Mouse (Mus musculus) heart, embryonic 14.5 days (tissue): ENCODE data around the gene Hist1h2ai. TPM values are rescaled to one million over a fixed set of nuclear protein-coding genes. Genes with fewer than 3 reads are reported as not detected.
A peak's percentile ranks its signal among the peaks of the same experiment; 100 is the strongest.
"Not testable (repeated sequence)": the region's sequence is repeated elsewhere in the genome, so short reads cannot be mapped to it uniquely, and the experiment has no call there.

Experiments
- ATAC-seq: fragments of 200-750 bp; cut with Nextera tagmentation; 2 replicates; pipeline ENCODE4 v1.8.0; 2017; ENCODE audit warnings: low read depth, moderate TSS enrichment; ENCODE audit not compliant: insufficient number of reproducible peaks, insufficient read depth, low FRiP score
- H3K27ac ChIP-seq, 2 experiments: fragments of 200-500 bp in 1 of 2; fragments of 300-500 bp in 1 of 2; sonication (generic) in 1 of 2; replicated peaks in 1 of 2; 2 replicates each; pipeline ENCODE4 v1.5.1; 2012 to 2014; ENCODE audit warnings: low read depth in 2 of 2, low read length in 2 of 2, control low read depth in 1 of 2, mild to moderate bottlenecking in 1 of 2, mixed read lengths in 1 of 2; ENCODE audit not compliant: control insufficient read depth in 1 of 2, insufficient read depth in 1 of 2
- H3K27me3 ChIP-seq: fragments of 300-500 bp; sonication (generic); 2 replicates; pipeline ENCODE4 v1.6.1; 2014; ENCODE audit warnings: mild to moderate bottlenecking, low read length, control low read depth; ENCODE audit not compliant: control insufficient read depth, insufficient read depth
- H3K36me3 ChIP-seq: fragments of 300-500 bp; sonication (generic); 2 replicates; pipeline ENCODE4 v1.6.1; 2014; ENCODE audit warnings: mild to moderate bottlenecking, control low read depth, low read length, mixed read lengths; ENCODE audit not compliant: control insufficient read depth, insufficient read depth
- H3K4me1 ChIP-seq, 2 experiments: fragments of 200-500 bp in 1 of 2; fragments of 300-500 bp in 1 of 2; sonication (generic) in 1 of 2; 2 replicates each; pipeline ENCODE4 v1.6.1; 2012 to 2014; ENCODE audit warnings: low read length in 2 of 2, control low read depth in 1 of 2, mixed read lengths in 1 of 2; ENCODE audit not compliant: control insufficient read depth in 2 of 2, insufficient read depth in 2 of 2
- H3K4me2 ChIP-seq: fragments of 300-500 bp; sonication (generic); 2 replicates; pipeline ENCODE4 v1.6.1; 2014; ENCODE audit warnings: mild to moderate bottlenecking, low read length
- H3K4me3 ChIP-seq, 2 experiments: fragments of 200-500 bp in 1 of 2; fragments of 300-500 bp in 1 of 2; sonication (generic) in 1 of 2; 2 replicates each; pipeline ENCODE4 v1.5.1; 2012 to 2014; ENCODE audit warnings: low read length in 2 of 2, mild to moderate bottlenecking in 2 of 2, control low read depth in 1 of 2, low read depth in 1 of 2, moderate library complexity in 1 of 2; ENCODE audit not compliant: control insufficient read depth in 1 of 2, insufficient read depth in 1 of 2
- H3K9ac ChIP-seq: fragments of 300-500 bp; sonication (generic); 2 replicates; pipeline ENCODE4 v1.6.1; 2014; ENCODE audit warnings: mild to moderate bottlenecking, low read length
- H3K9me3 ChIP-seq: fragments of 300-500 bp; sonication (generic); 2 replicates; pipeline ENCODE4 v1.6.1; 2016; ENCODE audit warnings: low read length, control low read depth; ENCODE audit not compliant: control insufficient read depth
- WGBS: fragments of 180-500 bp; shearing (Covaris S2); extraction: QIAGEN DNeasy Blood & Tissue Kit; methylation state at CpG from one replicate; pipeline ENCODE4 v1.1.7; 2014; 5-methylcytosine and 5-hydroxymethylcytosine counted together
- polyA plus RNA-seq: library from polyadenylated mRNA; unstranded; fragments of >200 nt; fragmentation: Nextera tagmentation; extraction: Ambion mirVana; gene quantifications from 2 replicates; pipeline ENCODE4 v1.2.1, GENCODE M21; 2014

Hist1h2ai gene
- polyA plus RNA-seq, 1 experiment from 2014 or later, result 12.2 TPM

DNA sequence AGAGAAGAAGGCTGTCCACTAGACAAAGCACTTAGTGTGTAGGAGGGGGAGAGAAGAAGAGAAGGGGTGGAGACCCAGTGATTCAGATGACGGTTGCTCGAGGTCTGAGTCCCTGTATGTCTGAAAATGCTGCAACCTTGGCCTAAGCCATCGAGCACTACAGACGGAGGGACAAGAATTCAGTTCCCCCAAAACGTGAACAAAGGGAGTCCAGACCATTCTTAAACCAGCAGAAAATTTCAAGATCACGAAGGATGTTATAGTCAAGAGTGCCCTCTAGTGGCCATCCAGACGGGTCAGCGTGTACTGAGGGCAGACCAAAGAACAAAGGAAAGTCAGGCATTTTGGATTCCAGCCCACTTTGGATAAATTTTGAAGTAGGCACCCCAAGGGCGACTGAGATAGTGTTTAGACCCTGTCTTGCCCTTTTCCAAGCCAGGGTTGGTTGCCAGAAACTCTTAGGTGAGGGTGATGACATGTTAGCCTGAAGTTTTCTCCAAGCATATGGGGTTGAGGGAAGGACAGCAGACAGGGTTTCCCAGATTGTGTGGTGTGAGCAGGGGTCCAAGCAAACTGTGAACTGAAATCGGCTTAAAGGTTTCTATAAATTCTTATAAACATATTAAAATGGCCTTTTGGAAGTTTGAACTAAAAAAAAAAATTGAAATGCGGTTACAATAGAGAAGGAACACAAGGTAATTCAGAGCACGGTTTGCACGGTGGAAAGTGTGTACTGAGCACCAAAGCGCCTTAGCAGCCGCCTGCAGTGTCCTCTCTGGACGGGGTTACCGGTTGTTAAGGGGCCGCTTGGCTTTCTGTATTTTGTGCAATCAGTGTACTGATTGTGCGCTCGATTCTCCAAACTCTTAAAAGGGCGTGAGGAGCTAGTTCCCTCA, 18.0 kb downstream of the Hist1h2ai start:
- H3K27me3 ChIP-seq, result no peaks in the 10 kb centered on the region
- no peaks in the 10 kb centered on the region for H3K9me3 ChIP-seq
- H3K36me3 ChIP-seq, result no peaks in the 10 kb centered on the region
- ATAC-seq, result peak; percentile 64
- H3K9ac ChIP-seq, result peak overlapping the region; percentile 79
- under 1% methylated on average over 21 of the region's 21 CpGs for WGBS
- H3K4me1 ChIP-seq, result peaks cover 0 to 6% of the 10 kb centered on the region in 2 experiments; a peak in 1 of 4 replicates
- H3K4me2 ChIP-seq, result peak overlapping the region; percentile 73
- peak overlapping the region; percentile 80 to 92 for H3K27ac ChIP-seq
- H3K4me3 ChIP-seq, result peak overlapping the region; percentile 47 to 51

DNA sequence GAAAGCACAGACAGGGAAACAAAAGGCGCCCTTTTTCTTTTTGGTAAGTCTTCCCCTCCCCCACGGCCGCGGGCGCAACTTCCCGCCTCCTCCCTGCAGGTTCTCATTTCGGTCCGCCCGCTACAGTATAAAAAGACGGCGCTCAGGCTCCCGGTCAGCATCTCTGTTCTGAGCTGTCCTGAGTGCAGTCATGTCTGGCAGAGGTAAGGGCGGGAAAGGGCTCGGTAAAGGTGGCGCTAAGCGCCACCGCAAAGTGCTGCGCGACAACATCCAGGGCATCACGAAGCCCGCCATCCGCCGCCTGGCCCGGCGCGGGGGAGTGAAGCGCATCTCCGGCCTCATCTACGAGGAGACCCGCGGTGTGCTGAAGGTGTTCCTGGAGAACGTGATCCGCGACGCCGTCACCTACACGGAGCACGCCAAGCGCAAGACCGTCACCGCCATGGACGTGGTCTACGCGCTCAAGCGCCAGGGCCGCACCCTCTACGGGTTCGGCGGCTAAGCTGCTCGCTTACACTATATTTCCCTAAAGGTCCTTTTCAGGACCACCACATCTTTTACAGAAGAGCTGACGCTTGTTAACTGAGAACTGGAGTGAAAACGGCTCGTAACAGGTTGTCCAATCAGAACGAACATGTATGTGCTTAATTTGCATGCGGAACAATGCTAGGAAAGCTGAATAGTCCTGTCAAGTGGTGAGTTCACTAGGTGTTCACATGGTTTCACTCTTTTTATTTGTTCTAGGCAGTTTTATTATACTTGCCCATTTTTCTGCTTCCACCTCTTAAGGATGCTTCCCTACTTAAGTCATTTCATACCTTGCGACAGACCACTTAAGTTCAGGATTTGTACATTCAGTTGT, 18.9 kb downstream of the Hist1h2ai start, which contains the start of gene Hist1h4j:
Gene Hist1h4j, plus strand, starts transcription at position 159 of the 862 bp plus-strand sequence.
- peak within 1 kb of the TSS; percentile 80 to 92 for H3K27ac ChIP-seq
- not testable (repeated sequence) for H3K36me3 ChIP-seq, H3K9me3 ChIP-seq, H3K27me3 ChIP-seq, H3K4me1 ChIP-seq
- H3K4me3 ChIP-seq, result peak within 1 kb of the TSS; percentile 47 to 51
- peak within 1 kb of the TSS; percentile 73 for H3K4me2 ChIP-seq
- peak within 1 kb of the TSS; percentile 79 for H3K9ac ChIP-seq
- WGBS, result under 1% methylated on average over 38 of the region's 56 CpGs
- ATAC-seq, result peak; percentile 84

DNA sequence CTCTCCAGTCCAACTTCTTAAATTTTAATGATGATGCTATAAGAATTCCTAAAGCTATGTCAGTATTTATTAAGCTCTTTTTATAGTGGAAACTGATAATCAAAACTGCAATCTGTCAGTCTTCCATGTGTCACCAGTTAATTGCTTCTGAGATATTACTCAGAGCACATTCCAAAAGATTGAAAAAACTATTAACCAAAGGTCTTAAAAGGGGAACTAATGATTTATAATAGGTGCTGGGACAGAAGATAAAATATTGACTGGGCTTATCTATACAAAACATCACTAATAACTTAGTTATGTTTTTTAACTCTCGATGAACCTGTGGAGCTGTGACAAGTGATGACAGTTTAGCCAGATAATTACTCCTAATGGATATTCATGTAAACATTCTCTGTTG, 28.8 kb downstream of the Hist1h2ai start:
- Histone ChIP-seq H3K36me3 (no peaks in the 10 kb centered on the region), H3K4me3 (no peak overlapping the region), H3K4me2 (no peak overlapping the region), H3K4me1 (peaks cover 2 to 5% of the 10 kb centered on the region in 2 experiments; a peak in 1 of 4 replicates), H3K9me3 (no peaks in the 10 kb centered on the region), H3K27me3 (no peaks in the 10 kb centered on the region), H3K9ac (no peak overlapping the region), H3K27ac (no peak overlapping the region)
- 78% methylated on average over 1 of the region's 1 CpGs for WGBS
- ATAC-seq, result no peak

DNA sequence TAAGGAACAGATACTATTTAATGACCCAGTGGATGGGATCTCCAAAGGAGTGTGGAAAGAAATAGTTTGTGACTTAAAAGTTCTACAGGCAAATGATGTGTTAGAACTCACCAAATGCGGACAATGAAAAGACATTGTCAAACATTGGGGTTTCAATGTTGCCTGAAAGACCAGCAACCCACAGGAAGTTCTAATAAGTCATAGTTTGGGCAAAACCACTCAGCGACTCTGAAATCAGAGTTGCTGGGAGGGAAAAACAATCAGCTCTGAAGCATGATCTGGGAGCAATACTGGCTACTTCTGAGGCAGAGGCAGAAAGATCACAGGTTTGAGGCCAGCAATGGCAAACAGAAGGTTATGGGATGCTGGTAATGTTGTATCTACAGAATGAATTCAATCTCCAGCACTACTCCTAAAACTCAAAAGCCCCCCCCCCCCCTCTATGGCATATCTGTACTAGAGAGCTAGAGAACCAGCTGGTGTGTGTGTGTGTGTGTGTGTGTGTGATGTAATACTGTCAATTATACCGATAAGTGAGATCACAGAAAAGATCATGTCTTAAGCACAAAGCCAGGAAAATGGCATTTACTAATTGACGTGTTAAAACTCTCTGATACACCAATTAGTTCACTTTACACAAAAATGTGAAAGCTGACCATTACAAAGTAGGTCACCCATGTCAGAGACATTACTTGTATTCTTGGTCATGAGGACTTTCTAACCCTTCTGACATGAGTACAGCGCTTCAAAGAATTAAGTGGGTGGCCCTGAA, 33.4 kb downstream of the Hist1h2ai start:
- Histone ChIP-seq H3K4me2 (peak overlapping the region; percentile 67), H3K27me3 (no peaks in the 10 kb centered on the region), H3K27ac (peak overlapping the region; percentile 77 to 85; a peak in 3 of 4 replicates), H3K4me1 (peaks cover 2 to 25% of the 10 kb centered on the region in 2 experiments; a peak in 3 of 4 replicates), H3K9ac (peak overlapping the region; percentile 75), H3K4me3 (peak overlapping the region; percentile 47 to 65), H3K36me3 (no peaks in the 10 kb centered on the region), H3K9me3 (no peaks in the 10 kb centered on the region)
- 10% methylated on average over 5 of the region's 5 CpGs for WGBS
- no peak for ATAC-seq

DNA sequence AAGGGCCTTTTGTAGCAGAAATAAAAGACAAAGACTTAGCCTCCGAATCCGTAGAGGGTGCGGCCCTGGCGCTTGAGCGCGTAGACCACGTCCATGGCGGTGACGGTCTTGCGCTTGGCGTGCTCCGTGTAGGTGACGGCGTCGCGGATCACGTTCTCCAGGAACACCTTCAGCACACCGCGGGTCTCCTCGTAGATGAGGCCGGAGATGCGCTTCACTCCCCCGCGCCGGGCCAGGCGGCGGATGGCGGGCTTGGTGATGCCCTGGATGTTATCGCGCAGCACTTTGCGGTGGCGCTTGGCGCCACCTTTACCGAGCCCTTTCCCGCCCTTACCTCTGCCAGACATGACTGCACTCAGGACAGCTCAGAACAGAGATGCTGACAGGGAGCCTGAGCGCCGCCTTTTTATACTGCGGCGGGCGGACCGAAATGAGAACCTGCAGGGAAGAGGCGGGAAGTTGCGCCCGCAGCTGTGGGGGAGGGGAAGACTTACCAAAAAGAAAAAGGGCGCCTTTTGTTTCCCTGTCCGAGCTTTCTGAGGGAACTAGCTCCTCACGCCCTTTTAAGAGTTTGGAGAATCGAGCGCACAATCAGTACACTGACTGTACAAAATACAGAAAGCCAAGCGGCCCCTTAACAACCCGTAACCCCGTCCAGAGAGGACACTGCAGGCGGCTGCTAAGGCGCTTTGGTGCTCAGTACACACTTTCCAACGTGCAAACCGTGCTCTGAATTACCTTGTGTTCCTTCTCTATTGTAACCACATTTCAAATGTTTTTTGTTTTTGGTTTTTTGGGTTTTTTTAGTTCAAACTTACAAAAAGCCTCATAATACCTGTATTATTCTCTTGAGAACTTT, 34.2 kb downstream of the Hist1h2ai start, which contains the start of gene Hist1h4k:
Gene Hist1h4k, minus strand, starts transcription at position 347 of the 859 bp plus-strand sequence.
- peak within 1 kb of the TSS; percentile 67 for H3K4me2 ChIP-seq
- H3K4me3 ChIP-seq, result peak within 1 kb of the TSS; percentile 47 to 65
- H3K9ac ChIP-seq, result peak within 1 kb of the TSS; percentile 75
- under 1% methylated on average over 37 of the region's 56 CpGs for WGBS
- ATAC-seq, result peak; percentile 70
- H3K36me3 ChIP-seq, H3K9me3 ChIP-seq, H3K27me3 ChIP-seq: not testable (repeated sequence)
- H3K27ac ChIP-seq, result peak within 1 kb of the TSS; percentile 85 to 92
- peaks cover 2 to 25% of the 10 kb centered on the region in 2 experiments; a peak in 3 of 4 replicates for H3K4me1 ChIP-seq

DNA sequence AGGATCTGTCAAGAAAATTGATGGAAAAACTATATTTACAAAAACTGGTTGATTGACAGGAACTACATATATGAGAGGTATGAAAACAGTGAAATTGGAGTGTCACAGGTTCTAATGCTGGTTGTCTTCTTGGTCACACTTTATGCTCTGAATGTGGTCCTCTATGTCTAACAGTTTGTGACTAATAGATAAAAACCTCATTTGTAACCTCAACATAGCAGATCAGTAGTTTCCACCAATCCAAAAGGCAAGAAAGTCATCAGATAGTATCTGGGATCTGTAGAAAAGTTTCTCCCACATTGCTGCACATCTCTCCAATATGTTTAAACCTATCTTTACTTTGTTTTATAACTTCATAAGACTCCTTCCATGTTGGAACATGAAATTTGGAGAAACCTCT, 35.2 kb downstream of the Hist1h2ai start:
- Histone ChIP-seq H3K9me3 (no peaks in the 10 kb centered on the region), H3K4me2 (no peak overlapping the region), H3K27me3 (no peaks in the 10 kb centered on the region), H3K36me3 (no peaks in the 10 kb centered on the region), H3K27ac (peak overlapping the region in 1 of 2 experiments; percentile 88; a peak in 1 of 4 replicates), H3K9ac (no peak overlapping the region), H3K4me1 (peaks cover 2 to 28% of the 10 kb centered on the region in 2 experiments; a peak in 3 of 4 replicates), H3K4me3 (no peak overlapping the region)
- no peak for ATAC-seq
